Mouse (Mus musculus): ENCODE results near the gene Gata5. TPM values are rescaled to one million over a fixed set of nuclear protein-coding genes. Genes with fewer than 3 reads are reported as not detected.

The Gata5 gene
- polyA plus RNA-seq, 1 experiment from 2014 or later: 28.0 TPM

DNA sequence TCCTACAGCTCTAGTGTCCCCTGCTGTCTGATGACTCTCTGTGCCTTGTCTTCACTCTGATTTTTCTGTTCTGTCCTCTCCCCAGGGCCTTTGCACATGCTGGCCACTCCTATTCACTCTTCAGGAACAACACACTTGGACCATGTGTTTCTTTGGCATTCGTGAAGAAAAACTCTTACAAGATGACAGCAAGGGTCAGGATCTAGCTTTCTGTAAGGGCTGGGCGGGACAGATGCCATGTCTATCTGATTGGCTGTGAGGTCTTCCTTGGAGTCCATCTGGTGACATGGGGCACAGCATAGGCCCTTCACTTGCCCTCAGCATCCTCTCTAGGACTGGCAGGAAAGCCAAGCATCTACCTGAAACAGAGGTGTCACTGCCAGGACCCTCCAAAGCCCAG lies 28.5 kb downstream of the Gata5 start:
- Histone ChIP-seq H3K27me3 (ENCODE audit: control insufficient read depth, insufficient read depth, low read length) (no peaks in the 10 kb centered on the region), H3K9me3 (replicated peaks; ENCODE audit: control insufficient read depth, low read length) (no peaks in the 10 kb centered on the region), H3K4me1 (ENCODE audit: control insufficient read depth, insufficient read depth, low read length) (peaks cover 5% of the 10 kb centered on the region), H3K27ac (ENCODE audit: low read depth, low read length) (no peak overlapping the region), H3K36me3 (ENCODE audit: control insufficient read depth, insufficient read depth, low read length) (no peaks in the 10 kb centered on the region), H3K4me3 (ENCODE audit: low read depth, low read length) (no peak overlapping the region), H3K9ac (ENCODE audit: low read depth, low read length) (no peak overlapping the region), H3K4me2 (no peak overlapping the region)
- WGBS (ENCODE audit: insufficient replicate concordance): 74% methylated on average over 2 of the region's 2 CpGs
- no peak for ATAC-seq (replicated peaks; ENCODE audit: insufficient number of reproducible peaks, low FRiP score, low TSS enrichment)

- no peaks in the 10 kb centered on the region for H3K36me3 ChIP-seq (ENCODE audit: control insufficient read depth, insufficient read depth, low read length)
- WGBS (ENCODE audit: insufficient replicate concordance): 70% methylated on average over 3 of the region's 3 CpGs
- no peak overlapping the region for H3K4me3 ChIP-seq (ENCODE audit: low read depth, low read length)
- no peak overlapping the region for H3K9ac ChIP-seq (ENCODE audit: low read depth, low read length)
- H3K27me3 ChIP-seq (ENCODE audit: control insufficient read depth, insufficient read depth, low read length): no peaks in the 10 kb centered on the region
- peaks cover 9% of the 10 kb centered on the region for H3K4me1 ChIP-seq (ENCODE audit: control insufficient read depth, insufficient read depth, low read length)
- no peak overlapping the region for H3K27ac ChIP-seq (ENCODE audit: low read depth, low read length)
- no peak for ATAC-seq (replicated peaks; ENCODE audit: insufficient number of reproducible peaks, low FRiP score, low TSS enrichment)
- H3K4me2 ChIP-seq: no peak overlapping the region
- no peaks in the 10 kb centered on the region for H3K9me3 ChIP-seq (replicated peaks; ENCODE audit: control insufficient read depth, low read length)
These were observed 29.0 kb downstream of the Gata5 start for GRCm38 (mm10) chr2:180305490-180305889.

GRCm38 (mm10) chr2:180304554-180304953 lies 29.9 kb downstream of the Gata5 start:
- no peak for ATAC-seq (replicated peaks; ENCODE audit: insufficient number of reproducible peaks, low FRiP score, low TSS enrichment)
- Histone ChIP-seq H3K9ac (ENCODE audit: low read depth, low read length) (no peak overlapping the region), H3K9me3 (replicated peaks; ENCODE audit: control insufficient read depth, low read length) (no peaks in the 10 kb centered on the region), H3K4me1 (ENCODE audit: control insufficient read depth, insufficient read depth, low read length) (peaks cover 11% of the 10 kb centered on the region), H3K4me2 (no peak overlapping the region), H3K4me3 (ENCODE audit: low read depth, low read length) (no peak overlapping the region), H3K36me3 (ENCODE audit: control insufficient read depth, insufficient read depth, low read length) (no peaks in the 10 kb centered on the region), H3K27me3 (ENCODE audit: control insufficient read depth, insufficient read depth, low read length) (no peaks in the 10 kb centered on the region), H3K27ac (ENCODE audit: low read depth, low read length) (no peak overlapping the region)
- 54% methylated on average over 4 of the region's 4 CpGs for WGBS (ENCODE audit: insufficient replicate concordance)

- Histone ChIP-seq H3K4me3 (ENCODE audit: low read depth, low read length) (no peak overlapping the region), H3K9me3 (replicated peaks; ENCODE audit: control insufficient read depth, low read length) (no peaks in the 10 kb centered on the region), H3K4me2 (no peak overlapping the region), H3K27ac (ENCODE audit: low read depth, low read length) (peak overlapping the region; percentile 57; the same call in 1 of the 2 replicates), H3K27me3 (ENCODE audit: control insufficient read depth, insufficient read depth, low read length) (no peaks in the 10 kb centered on the region), H3K4me1 (ENCODE audit: control insufficient read depth, insufficient read depth, low read length) (peaks cover 11% of the 10 kb centered on the region), H3K9ac (ENCODE audit: low read depth, low read length) (peak overlapping the region; percentile 49; the same call in 1 of the 2 replicates), H3K36me3 (ENCODE audit: control insufficient read depth, insufficient read depth, low read length) (no peaks in the 10 kb centered on the region)
- 47% methylated on average over 12 of the region's 12 CpGs for WGBS (ENCODE audit: insufficient replicate concordance)
- ATAC-seq (replicated peaks; ENCODE audit: insufficient number of reproducible peaks, low FRiP score, low TSS enrichment): no peak
These were observed 31.0 kb downstream of the Gata5 start for GRCm38 (mm10) chr2:180303468-180303867.

DNA sequence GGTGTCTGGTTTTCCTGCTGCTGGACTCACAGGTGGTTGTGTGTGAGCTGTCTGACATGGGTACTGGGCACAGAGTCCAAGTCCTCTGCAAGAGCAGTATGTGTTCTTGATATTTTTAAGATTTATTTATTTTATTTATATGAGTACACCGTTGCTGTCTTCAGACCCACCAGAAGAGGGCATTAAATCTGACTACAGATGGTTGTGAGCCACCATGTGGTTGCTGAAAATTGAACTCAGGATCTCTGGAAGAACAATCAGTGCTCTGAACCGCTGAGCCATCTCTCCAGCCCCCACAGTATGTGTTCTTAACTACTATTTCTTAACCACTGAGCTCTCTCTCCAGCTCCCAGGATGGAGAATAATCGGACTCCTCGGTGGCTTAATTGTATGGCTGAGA lies 32.3 kb downstream of the Gata5 start:
- Histone ChIP-seq H3K27me3 (ENCODE audit: control insufficient read depth, insufficient read depth, low read length) (no peaks in the 10 kb centered on the region), H3K36me3 (ENCODE audit: control insufficient read depth, insufficient read depth, low read length) (no peaks in the 10 kb centered on the region), H3K27ac (ENCODE audit: low read depth, low read length) (no peak overlapping the region), H3K4me1 (ENCODE audit: control insufficient read depth, insufficient read depth, low read length) (peaks cover 11% of the 10 kb centered on the region), H3K9ac (ENCODE audit: low read depth, low read length) (no peak overlapping the region), H3K4me2 (no peak overlapping the region), H3K4me3 (ENCODE audit: low read depth, low read length) (no peak overlapping the region), H3K9me3 (replicated peaks; ENCODE audit: control insufficient read depth, low read length) (no peaks in the 10 kb centered on the region)
- WGBS (ENCODE audit: insufficient replicate concordance): 72% methylated on average over 4 of the region's 4 CpGs
- ATAC-seq (replicated peaks; ENCODE audit: insufficient number of reproducible peaks, low FRiP score, low TSS enrichment): no peak

DNA sequence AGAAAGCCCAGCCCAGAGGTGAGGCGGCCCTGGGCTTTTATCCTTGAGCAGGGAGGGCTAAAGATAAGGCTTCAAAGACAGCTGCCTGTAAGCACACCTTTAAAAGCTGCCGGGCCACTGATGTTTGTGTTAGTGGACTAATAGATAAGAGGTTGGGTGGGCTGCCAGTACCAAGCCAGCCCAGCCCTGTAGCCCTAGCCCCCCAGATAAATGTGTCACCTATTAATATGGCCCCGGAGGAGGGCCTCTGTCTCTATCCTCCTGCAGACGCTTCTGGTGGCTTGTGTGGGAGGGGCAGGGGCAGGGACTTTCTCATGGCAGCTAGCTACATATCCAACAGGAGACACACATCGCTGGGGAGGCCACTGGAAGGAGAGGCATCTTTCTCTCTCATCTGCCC lies 33.7 kb downstream of the Gata5 start:
- ATAC-seq (replicated peaks; ENCODE audit: insufficient number of reproducible peaks, low FRiP score, low TSS enrichment): no peak
- peaks cover 11% of the 10 kb centered on the region for H3K4me1 ChIP-seq (ENCODE audit: control insufficient read depth, insufficient read depth, low read length)
- no peak overlapping the region for H3K4me3 ChIP-seq (ENCODE audit: low read depth, low read length)
- H3K4me2 ChIP-seq: no peak overlapping the region
- no peaks in the 10 kb centered on the region for H3K36me3 ChIP-seq (ENCODE audit: control insufficient read depth, insufficient read depth, low read length)
- H3K27me3 ChIP-seq (ENCODE audit: control insufficient read depth, insufficient read depth, low read length): no peaks in the 10 kb centered on the region
- H3K27ac ChIP-seq (ENCODE audit: low read depth, low read length): no peak overlapping the region
- WGBS (ENCODE audit: insufficient replicate concordance): 12% methylated on average over 5 of the region's 5 CpGs
- H3K9ac ChIP-seq (ENCODE audit: low read depth, low read length): no peak overlapping the region
- H3K9me3 ChIP-seq (replicated peaks; ENCODE audit: control insufficient read depth, low read length): no peaks in the 10 kb centered on the region

GRCm38 (mm10) chr2:180300252-180300651 lies 34.2 kb downstream of the Gata5 start:
- no peak overlapping the region for H3K27ac ChIP-seq (ENCODE audit: low read depth, low read length)
- no peak for ATAC-seq (replicated peaks; ENCODE audit: insufficient number of reproducible peaks, low FRiP score, low TSS enrichment)
- H3K27me3 ChIP-seq (ENCODE audit: control insufficient read depth, insufficient read depth, low read length): no peaks in the 10 kb centered on the region
- H3K9me3 ChIP-seq (replicated peaks; ENCODE audit: control insufficient read depth, low read length): no peaks in the 10 kb centered on the region
- 44% methylated on average over 2 of the region's 2 CpGs for WGBS (ENCODE audit: insufficient replicate concordance)
- H3K4me1 ChIP-seq (ENCODE audit: control insufficient read depth, insufficient read depth, low read length): peaks cover 11% of the 10 kb centered on the region
- H3K4me3 ChIP-seq (ENCODE audit: low read depth, low read length): no peak overlapping the region
- no peak overlapping the region for H3K4me2 ChIP-seq
- no peaks in the 10 kb centered on the region for H3K36me3 ChIP-seq (ENCODE audit: control insufficient read depth, insufficient read depth, low read length)
- H3K9ac ChIP-seq (ENCODE audit: low read depth, low read length): no peak overlapping the region

- WGBS (ENCODE audit: insufficient replicate concordance): 71% methylated on average over 8 of the region's 8 CpGs
- H3K4me3 ChIP-seq (ENCODE audit: low read depth, low read length): no peak overlapping the region
- H3K36me3 ChIP-seq (ENCODE audit: control insufficient read depth, insufficient read depth, low read length): no peaks in the 10 kb centered on the region
- peaks cover 22% of the 10 kb centered on the region for H3K4me1 ChIP-seq (ENCODE audit: control insufficient read depth, insufficient read depth, low read length)
- H3K27ac ChIP-seq (ENCODE audit: low read depth, low read length): no peak overlapping the region
- ATAC-seq (replicated peaks; ENCODE audit: insufficient number of reproducible peaks, low FRiP score, low TSS enrichment): no peak
- no peak overlapping the region for H3K4me2 ChIP-seq
- H3K9ac ChIP-seq (ENCODE audit: low read depth, low read length): no peak overlapping the region
- H3K27me3 ChIP-seq (ENCODE audit: control insufficient read depth, insufficient read depth, low read length): no peaks in the 10 kb centered on the region
- no peaks in the 10 kb centered on the region for H3K9me3 ChIP-seq (replicated peaks; ENCODE audit: control insufficient read depth, low read length)
These were observed 41.6 kb downstream of the Gata5 start for GRCm38 (mm10) chr2:180292906-180293305.

DNA sequence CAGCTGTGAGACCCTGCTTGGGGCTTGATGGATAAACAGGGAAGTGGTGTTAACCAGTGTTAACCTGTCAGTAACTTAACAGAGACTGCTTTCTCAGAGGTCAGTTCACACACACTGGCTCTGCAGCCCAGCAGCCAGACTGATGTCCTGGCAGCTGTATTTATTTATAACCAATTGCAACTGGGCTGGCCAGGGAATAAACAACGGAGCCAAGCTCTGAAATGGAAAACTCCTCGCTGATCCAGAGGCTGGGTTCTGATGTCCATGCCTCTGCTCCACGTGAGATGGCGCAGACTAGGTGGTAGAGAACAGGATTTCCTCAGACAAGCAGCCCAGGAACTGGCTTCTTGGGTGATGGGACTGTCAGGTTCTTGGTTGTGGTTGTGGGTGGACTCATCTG lies 42.5 kb downstream of the Gata5 start:
- H3K4me3 ChIP-seq (ENCODE audit: low read depth, low read length): no peak overlapping the region
- no peak for ATAC-seq (replicated peaks; ENCODE audit: insufficient number of reproducible peaks, low FRiP score, low TSS enrichment)
- no peaks in the 10 kb centered on the region for H3K9me3 ChIP-seq (replicated peaks; ENCODE audit: control insufficient read depth, low read length)
- no peak overlapping the region for H3K9ac ChIP-seq (ENCODE audit: low read depth, low read length)
- H3K27me3 ChIP-seq (ENCODE audit: control insufficient read depth, insufficient read depth, low read length): no peaks in the 10 kb centered on the region
- no peak overlapping the region for H3K4me2 ChIP-seq
- H3K36me3 ChIP-seq (ENCODE audit: control insufficient read depth, insufficient read depth, low read length): no peaks in the 10 kb centered on the region
- peaks cover 22% of the 10 kb centered on the region for H3K4me1 ChIP-seq (ENCODE audit: control insufficient read depth, insufficient read depth, low read length)
- H3K27ac ChIP-seq (ENCODE audit: low read depth, low read length): no peak overlapping the region
- WGBS (ENCODE audit: insufficient replicate concordance): 65% methylated on average over 4 of the region's 4 CpGs

Data from heart, embryonic 11.5 days (tissue).